Mouse (Mus musculus): Measurements from ENCODE around the gene Ptprcap.

DNA sequence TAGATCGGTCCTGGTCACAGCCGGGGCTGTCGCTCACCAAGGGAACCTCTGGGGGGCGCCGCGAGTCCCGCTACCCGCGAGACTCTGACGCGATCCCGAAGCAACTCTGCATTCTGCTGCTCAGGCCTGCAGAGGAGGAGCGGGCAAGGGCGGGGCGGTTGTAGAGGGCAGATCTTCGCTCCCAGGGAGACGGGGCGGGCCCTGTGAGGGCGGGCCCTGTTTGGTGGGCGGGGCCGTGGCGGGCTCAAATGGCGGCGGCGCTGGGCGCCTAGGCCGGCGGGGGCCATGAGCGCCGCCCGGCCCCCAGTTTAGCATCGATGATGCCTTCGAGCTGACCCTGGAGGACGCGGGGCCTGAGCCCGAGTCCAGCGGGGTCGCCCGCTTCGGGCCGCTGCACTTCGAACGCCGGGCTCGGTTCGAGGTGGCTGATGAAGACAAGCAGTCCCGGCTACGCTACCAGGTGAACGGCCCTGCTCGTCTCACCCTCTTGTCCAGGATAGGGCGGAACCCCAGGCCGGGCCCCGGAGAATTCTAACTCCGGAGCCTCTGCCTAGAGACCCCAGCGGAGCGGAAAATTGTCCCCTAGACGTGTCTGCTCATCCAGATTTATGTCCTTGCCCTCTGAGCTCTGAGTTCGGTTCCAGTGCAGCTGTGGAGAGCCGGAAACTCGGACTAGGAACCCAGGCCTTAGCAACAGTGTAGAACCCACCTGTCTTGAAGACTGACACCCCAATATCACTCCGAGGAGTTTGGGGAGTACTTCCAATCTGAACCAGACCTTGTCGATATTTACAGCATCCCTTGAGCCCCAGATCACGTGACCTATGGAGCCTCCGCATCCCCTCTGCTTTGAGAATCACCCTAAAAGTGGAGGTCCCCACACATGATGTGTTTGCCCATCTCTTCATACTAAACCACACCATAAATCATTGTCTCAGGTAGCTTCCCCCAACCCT lies 27.4 kb upstream of the Ptprcap start, which contains the start of gene Aip:
- TF ChIP-seq CTCF (IDR thresholded peaks at IDR 0.05; ENCODE audit: low read depth, low read length) (peak; percentile 58), POLR2A (IDR thresholded peaks at IDR 0.05; ENCODE audit: insufficient read depth, low read length) (no peak), EP300 (IDR thresholded peaks at IDR 0.05; ENCODE audit: insufficient read depth, low read depth, low read length) (0 out of 2 replicates have a peak, but pooled peaks have one; percentile 39)
